9 mouse cellular contexts compared by ENCODE assay signal in genomic region chr7:113241901-113242661, GRCm38 (mm10). TPM values are rescaled to one million over a fixed set of nuclear protein-coding genes. Genes with fewer than 3 reads are reported as not detected.
A peak's percentile ranks its signal among the peaks of the same experiment; 100 is the strongest.
DNase-seq lines count a peak whose midpoint lies in the region; ATAC-seq and TF ChIP-seq lines count a peak whose summit lies in the region.
"Had no signal": no experiment of that assay in that cellular context is flagged by ENCODE, and none has a peak within 500 bp of the region (broad histone marks: within the 10 kb centered on the region; RNA-seq: fewer than 3 reads in every experiment).

No protein-coding gene starts in this region.

- DNase-seq in lung, embryonic 14.5 days, result peak; percentile 37
- no peak for DNase-seq in lung, postnatal 25 days (ENCODE audit: low spot score)
- DNase-seq in adipocyte (ENCODE audit: low spot score), result peak; percentile 93
- peak; percentile 28 to 29 for DNase-seq in gastrocnemius, adult 8-10 months (ENCODE audit: low spot score in 2 of 2)
- DNase-seq in right cerebral cortex, postnatal 14 days, result no peak
- no peak for DNase-seq in left cerebral cortex, adult 9 months (ENCODE audit: low spot score in 2 of 2)
- no peak for DNase-seq in ovary, postnatal 14 days (ENCODE audit: low spot score)
- DNase-seq: liver, embryonic 13.5 days had no signal

- TF ChIP-seq CTCF in lung, embryonic 14.5 days (IDR thresholded peaks at IDR 0.05; ENCODE audit: low read depth), result no peak

- 58% methylated on average over 12 of the region's 12 CpGs for WGBS in lung, embryonic 14.5 days
- WGBS in kidney, embryonic 15.5 days, result 45% methylated on average over 12 of the region's 12 CpGs

- H3K4me1 ChIP-seq in lung, embryonic 14.5 days (ENCODE audit: insufficient read depth), result peaks cover 24% of the 10 kb centered on the region
- H3K4me1 ChIP-seq in kidney, embryonic 15.5 days, result peaks cover 17% of the 10 kb centered on the region

- no peak overlapping the region for H3K4me3 ChIP-seq in lung, embryonic 14.5 days (ENCODE audit: low read depth, low read length)
- no peak overlapping the region for H3K4me3 ChIP-seq in kidney, embryonic 15.5 days (replicated peaks)
- H3K4me3 ChIP-seq: liver, embryonic 13.5 days had no signal

- no peak for ATAC-seq in lung, embryonic 14.5 days (ENCODE audit: insufficient read depth)
- ATAC-seq in kidney, embryonic 15.5 days (replicated peaks; ENCODE audit: low FRiP score), result peak; percentile 25; the same call in 1 of the 2 replicates

- H3K4me2 ChIP-seq in lung, embryonic 14.5 days, result no peak overlapping the region
- H3K4me2 ChIP-seq in kidney, embryonic 15.5 days, result no peak overlapping the region
- H3K4me2 ChIP-seq: liver, embryonic 13.5 days had no signal

- no peak overlapping the region for H3K9ac ChIP-seq in lung, embryonic 14.5 days
- no peak overlapping the region for H3K9ac ChIP-seq in kidney, embryonic 15.5 days
- H3K9ac ChIP-seq: liver, embryonic 13.5 days had no signal

- no peaks in the 10 kb centered on the region for H3K9me3 ChIP-seq in lung, embryonic 14.5 days (ENCODE audit: low read depth, low read length)
- H3K9me3 ChIP-seq in kidney, embryonic 15.5 days (replicated peaks), result no peaks in the 10 kb centered on the region
- H3K9me3 ChIP-seq: liver, embryonic 13.5 days had no signal

- no peaks in the 10 kb centered on the region for H3K36me3 ChIP-seq in lung, embryonic 14.5 days (ENCODE audit: insufficient read depth)
- no peaks in the 10 kb centered on the region for H3K36me3 ChIP-seq in kidney, embryonic 15.5 days
- H3K36me3 ChIP-seq: liver, embryonic 13.5 days had no signal

- no peak overlapping the region for H3K27ac ChIP-seq in lung, embryonic 14.5 days (ENCODE audit: low read depth)
- no peak overlapping the region for H3K27ac ChIP-seq in kidney, embryonic 15.5 days
- H3K27ac ChIP-seq: liver, embryonic 13.5 days had no signal

- H3K27me3 ChIP-seq in lung, embryonic 14.5 days (ENCODE audit: insufficient read depth, low read length), result no peaks in the 10 kb centered on the region
- no peaks in the 10 kb centered on the region for H3K27me3 ChIP-seq in kidney, embryonic 15.5 days
- H3K27me3 ChIP-seq: liver, embryonic 13.5 days had no signal

RNA-seq across cellular contexts. Expression of gene Arntl, which starts 34.8 kb away (rescaled TPM):
- polyA plus RNA-seq in lung, embryonic 14.5 days (2014; fragmentation: Nextera tagmentation; extraction: Ambion mirVana), result 10.3 and 10.6 TPM in 2 replicates
- 10 to 100 TPM in 3 of 4 experiments, 1 to 10 TPM in 1; 8.4 to 19.5 (median 11.2) TPM for total RNA-seq in gastrocnemius, adult 8-10 months (2022)
- polyA plus RNA-seq in kidney, embryonic 15.5 days (2015; fragmentation: Nextera tagmentation; extraction: Ambion mirVana), result 9.3 and 10.1 TPM in 2 replicates

Comparison
In these comparisons a context has a peak if more than half of its experiments do, and no peak if none do; other contexts are left out.
1. DNase-seq: peak in lung, embryonic 14.5 days (single experiment), adipocyte (single experiment) and gastrocnemius, adult 8-10 months (2 of 2); none in lung, postnatal 25 days (single experiment), right cerebral cortex, postnatal 14 days (single experiment), left cerebral cortex, adult 9 months (0 of 2) and ovary, postnatal 14 days (single experiment).